Mouse (Mus musculus): Measurements from ENCODE around the gene Copa. TPM values are rescaled to one million over a fixed set of nuclear protein-coding genes. Genes with fewer than 3 reads are reported as not detected.

Gene Copa
- polyA plus RNA-seq (2012; rRNA removed) = 9.9 and 13.8 TPM in 2 replicates

GRCm38 (mm10) chr1:172082101-172082898 lies at the start of gene Copa, which contains the start of gene Ncstn:
Gene Copa (plus strand): TSS chr1:172082529.
Gene Ncstn (minus strand): TSS chr1:172082795.

GRCm38 (mm10) chr1:172057491-172057921 lies 24.8 kb upstream of the Copa start, which contains the start of gene Nhlh1:
Gene Nhlh1 (minus strand): TSS chr1:172057573.

DNA sequence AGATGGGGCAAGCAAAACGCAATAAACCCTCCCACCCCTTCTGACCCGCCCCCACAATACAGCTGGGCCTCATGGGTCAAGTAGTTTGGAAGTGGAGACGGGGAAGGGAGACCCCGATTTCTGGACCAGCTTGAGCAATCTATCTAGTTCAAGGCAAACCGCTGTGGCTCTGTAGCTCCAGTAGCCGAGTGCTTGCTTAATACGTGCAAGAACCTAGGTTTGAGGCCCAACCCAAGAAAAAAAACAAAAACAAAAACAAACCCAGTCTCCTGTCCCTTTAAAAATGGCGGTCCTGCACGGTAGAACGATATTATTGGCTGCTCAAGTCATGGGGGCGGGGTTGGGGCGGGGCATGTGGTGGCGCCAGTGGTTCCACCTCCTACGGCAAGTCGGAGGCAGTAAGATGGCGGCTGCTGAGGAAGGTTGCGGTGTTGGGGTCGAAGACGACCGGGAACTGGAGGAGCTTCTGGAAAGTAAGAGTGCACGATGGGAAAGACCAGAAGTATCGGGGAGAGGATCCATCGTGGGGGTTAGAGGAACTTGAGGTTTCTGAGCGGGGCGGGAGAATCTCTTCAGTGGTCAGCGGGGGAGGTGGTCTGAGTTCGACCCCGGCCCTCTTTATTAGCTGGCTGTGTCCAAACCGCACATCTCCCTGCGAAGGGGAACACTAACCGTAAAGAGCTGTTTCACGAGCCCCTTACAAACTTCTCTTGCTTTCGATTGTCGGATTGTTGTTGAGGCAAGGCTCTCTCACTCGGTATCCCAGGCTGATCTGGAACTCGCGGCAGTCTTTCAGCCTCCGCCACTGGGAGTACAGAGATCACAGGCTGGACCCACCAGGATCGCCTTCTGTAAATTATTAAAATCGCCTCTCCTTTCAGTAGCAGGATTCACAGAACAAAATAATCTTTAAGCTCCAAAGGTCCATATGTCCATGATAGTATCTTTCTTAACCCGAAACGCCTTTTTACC lies 44.3 kb downstream of the Copa start, which contains the start of gene Pex19:
Pex19 (plus strand) TSS at position 380 of the 972 bp plus-strand sequence.

GRCm38 (mm10) chr1:172147835-172148278 lies 65.5 kb downstream of the Copa start, which contains the start of gene Dcaf8:
Gene Dcaf8 (plus strand): TSS chr1:172148084.

Other genes with a start within 250 kb of the Copa start
- 0.16 and 0.50 TPM in 2 replicates for gene Cd84, start 242.8 kb upstream of the Copa start, polyA plus RNA-seq (2012; rRNA removed)
- gene Gm10521, start 186.9 kb upstream of the Copa start, polyA plus RNA-seq (2012; rRNA removed) = 0.02 TPM in 1 of 2 replicates, not detected in the other
- 0.03 TPM in 1 of 2 replicates, not detected in the other for gene Slamf6, start 165.0 kb upstream of the Copa start, polyA plus RNA-seq (2012; rRNA removed)
- gene Vangl2, start 54.1 kb upstream of the Copa start, polyA plus RNA-seq (2012; rRNA removed) = 2.1 and 2.7 TPM in 2 replicates
- gene Nhlh1, start 25.0 kb upstream of the Copa start, polyA plus RNA-seq (2012; rRNA removed) = not detected in 2 replicates
- 29.2 and 36.4 TPM in 2 replicates for gene Ncstn, start 266 bp downstream of the Copa start, polyA plus RNA-seq (2012; rRNA removed)
- gene Pex19, start 44.2 kb downstream of the Copa start, polyA plus RNA-seq (2012; rRNA removed) = 38.8 and 43.0 TPM in 2 replicates
- gene Dcaf8, start 65.6 kb downstream of the Copa start, polyA plus RNA-seq (2012; rRNA removed) = 12.9 and 15.0 TPM in 2 replicates
- gene Pea15a, start 124.3 kb downstream of the Copa start, polyA plus RNA-seq (2012; rRNA removed) = 17.5 and 18.0 TPM in 2 replicates
- gene Casq1, start 137.3 kb downstream of the Copa start, polyA plus RNA-seq (2012; rRNA removed) = 4.1 and 8.0 TPM in 2 replicates
- gene Atp1a4, start 175.9 kb downstream of the Copa start, polyA plus RNA-seq (2012; rRNA removed) = 0.10 TPM in 1 of 2 replicates, not detected in the other
- gene Igsf8, start 179.1 kb downstream of the Copa start, polyA plus RNA-seq (2012; rRNA removed) = 52.9 and 69.9 TPM in 2 replicates
- 5.7 and 8.7 TPM in 2 replicates for gene Atp1a2, start 215.5 kb downstream of the Copa start, polyA plus RNA-seq (2012; rRNA removed)
- 0.12 and 0.14 TPM in 2 replicates for gene Kcnj9, start 246.8 kb downstream of the Copa start, polyA plus RNA-seq (2012; rRNA removed)

All from stomach, adult 2 months (tissue).